Mouse (Mus musculus) effector memory CD4-positive, alpha-beta T cell, adult 7 months (primary cell): ENCODE data around the gene Dzip1l. TPM values are rescaled to one million over a fixed set of nuclear protein-coding genes. Genes with fewer than 3 reads are reported as not detected.

Experiments
- polyA plus RNA-seq: library from polyadenylated mRNA; unstranded; fragments of 100-300 nt; shearing (Covaris generic); gene quantifications from one replicate; pipeline ENCODE4 v1.2.1, GENCODE M21; 2017

The Dzip1l gene
- not detected for polyA plus RNA-seq

DNA sequence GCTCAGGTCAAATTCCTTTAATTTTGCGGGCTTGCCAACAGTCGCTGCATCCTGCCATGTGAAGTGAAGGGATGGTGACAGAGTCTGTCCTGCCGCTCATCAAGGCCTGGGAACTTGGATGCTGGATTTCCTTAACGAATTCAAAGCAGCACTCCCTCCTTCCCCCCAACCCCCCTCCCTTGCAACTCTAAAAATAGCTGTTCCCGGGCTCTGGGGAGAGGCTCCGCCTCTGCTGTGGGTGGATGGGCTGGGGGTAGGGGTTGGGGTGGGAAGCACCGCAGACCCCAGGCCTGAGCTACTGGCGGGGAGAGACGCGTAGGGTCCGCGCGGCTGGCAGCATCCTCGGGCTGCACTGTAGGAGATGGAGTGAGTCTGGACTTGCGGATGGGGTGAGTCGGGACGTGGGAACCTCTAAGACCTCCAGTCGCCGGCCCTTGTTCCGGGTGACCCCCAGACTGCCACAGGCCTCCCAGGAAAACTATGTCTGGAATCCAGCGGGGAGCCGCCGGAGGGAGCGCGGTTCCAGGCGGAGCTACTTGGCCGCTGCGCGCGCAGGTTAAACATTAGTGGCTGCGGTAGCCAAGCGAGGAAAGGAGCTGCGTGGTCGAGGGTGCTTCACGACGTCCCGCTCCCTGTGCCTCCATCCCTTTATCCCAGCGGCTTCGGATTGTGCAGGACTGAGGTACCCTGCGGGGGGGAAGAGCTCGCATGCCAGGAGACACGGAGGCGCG is at the start of gene Dzip1l:
TSS of gene Dzip1l (plus strand) at position 216 of the 731 bp plus-strand sequence.

DNA sequence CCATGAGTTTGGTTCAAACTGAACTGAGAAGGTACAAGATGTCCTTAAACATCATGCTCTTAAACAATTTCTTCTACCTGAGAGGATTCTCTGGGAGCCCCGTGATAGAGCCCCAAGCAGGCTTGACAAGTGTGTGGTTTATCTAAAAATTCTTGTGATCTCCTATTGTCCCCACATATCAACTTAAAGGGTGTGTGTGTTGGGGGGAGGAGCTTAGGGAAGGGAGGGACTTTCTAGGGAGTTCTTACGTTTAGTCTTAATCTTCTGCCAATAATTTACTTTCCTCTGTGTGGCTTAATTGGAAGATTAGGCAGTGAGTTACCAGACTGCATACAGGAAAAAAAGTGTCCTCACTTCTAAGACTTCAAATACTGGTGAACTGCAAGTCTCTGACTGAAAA is 17.1 kb upstream of the Dzip1l start, which contains the start of gene A4gnt:
TSS of gene A4gnt (plus strand) at position 301 of the 400 bp plus-strand sequence.

DNA sequence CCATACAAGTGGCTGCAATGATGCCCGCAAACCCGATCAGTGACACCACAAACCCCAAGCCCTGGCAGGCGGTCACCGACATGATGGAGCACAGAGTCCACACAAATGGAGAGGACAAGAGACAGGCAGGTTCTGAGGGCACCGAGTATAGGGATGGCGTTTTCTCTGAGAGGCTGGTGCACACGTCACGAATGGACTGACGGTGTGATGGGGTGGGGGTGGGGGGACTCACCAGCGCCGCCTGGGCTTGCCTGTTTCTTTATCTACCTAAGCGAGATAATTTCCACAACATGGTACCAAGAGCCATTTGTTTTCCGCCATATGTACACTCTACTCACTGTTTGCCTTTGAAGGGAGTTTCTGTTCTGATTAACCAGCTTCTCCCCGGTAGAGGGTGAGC is 87.8 kb downstream of the Dzip1l start, which contains the start of gene Cldn18:
TSS of gene Cldn18 (minus strand) at position 134 of the 400 bp plus-strand sequence.

Other genes with a start within 250 kb of the Dzip1l start
- gene Mras, start 192.1 kb upstream of the Dzip1l start, polyA plus RNA-seq: 0.11 TPM
- gene Nme9, start 178.0 kb upstream of the Dzip1l start, polyA plus RNA-seq: not detected
- 35.0 TPM for gene Armc8, start 60.6 kb upstream of the Dzip1l start, polyA plus RNA-seq
- 37.8 TPM for gene Dbr1, start 53.7 kb upstream of the Dzip1l start, polyA plus RNA-seq
- gene A4gnt, start 17.0 kb upstream of the Dzip1l start, polyA plus RNA-seq: not detected
- not detected for gene Cldn18, start 87.8 kb downstream of the Dzip1l start, polyA plus RNA-seq
- not detected for gene Sox14, start 246.7 kb downstream of the Dzip1l start, polyA plus RNA-seq